In the genomic region with DNA sequence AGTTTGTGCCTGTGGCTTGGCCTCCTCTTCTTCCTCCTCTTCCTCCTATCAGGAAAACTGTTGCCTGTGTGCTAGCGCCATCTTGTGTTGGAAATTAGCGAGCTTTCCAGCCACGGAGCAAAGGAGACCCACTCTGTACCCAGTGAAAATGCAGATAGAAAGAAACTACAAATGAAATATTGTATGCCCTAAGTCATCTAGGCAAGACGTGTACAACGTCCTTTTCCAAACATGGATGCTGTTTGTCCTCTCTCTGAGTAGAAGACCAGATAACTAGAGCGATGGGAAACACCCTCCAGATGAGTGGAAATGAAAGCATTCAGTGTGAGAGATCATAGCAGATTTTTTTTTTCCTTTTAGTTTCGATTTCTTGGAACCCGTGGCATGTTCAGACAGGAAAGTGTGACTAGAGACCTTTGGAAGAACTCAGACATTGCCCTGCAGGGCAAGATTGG, we compare ENCODE assay signal across 8 mouse cellular contexts. TPM values are rescaled to one million over a fixed set of nuclear protein-coding genes. Genes with fewer than 3 reads are reported as not detected.
DNase-seq lines count a peak whose midpoint lies in the region; ATAC-seq and TF ChIP-seq lines count a peak whose summit lies in the region.

Gene Parp11 (plus strand): TSS at position 405 of the 455 bp plus-strand sequence.

- no peak within 1 kb of the TSS for H3K9ac ChIP-seq in embryonic facial prominence, embryonic 12.5 days
- no peak within 1 kb of the TSS for H3K9ac ChIP-seq in kidney, embryonic 14.5 days (ENCODE audit: low read depth, low read length)
- no peak within 1 kb of the TSS for H3K9ac ChIP-seq in limb, embryonic 15.5 days
- no peak within 1 kb of the TSS for H3K9ac ChIP-seq in midbrain, postnatal 0 days (replicated peaks; ENCODE audit: low read length, poor library complexity, severe bottlenecking)

- 18% methylated on average over 8 of the region's 8 CpGs for WGBS in embryonic facial prominence, embryonic 12.5 days
- WGBS in kidney, embryonic 14.5 days = 16% methylated on average over 8 of the region's 8 CpGs
- 13% methylated on average over 8 of the region's 8 CpGs for WGBS in limb, embryonic 15.5 days
- WGBS in midbrain, postnatal 0 days = 16% methylated on average over 8 of the region's 8 CpGs

- H3K4me3 ChIP-seq in embryonic facial prominence, embryonic 12.5 days = no peak within 1 kb of the TSS
- no peak within 1 kb of the TSS for H3K4me3 ChIP-seq in kidney, embryonic 14.5 days (ENCODE audit: low read length)
- H3K4me3 ChIP-seq in limb, embryonic 15.5 days = no peak within 1 kb of the TSS
- no peak within 1 kb of the TSS for H3K4me3 ChIP-seq in midbrain, postnatal 0 days (ENCODE audit: low read depth, low read length)

- 0 out of 2 replicates have a peak, but pooled peaks cover 2% of the 10 kb centered on the region for H3K27me3 ChIP-seq in embryonic facial prominence, embryonic 12.5 days
- H3K27me3 ChIP-seq in kidney, embryonic 14.5 days (ENCODE audit: control insufficient read depth, insufficient read depth, low read length) = no peaks in the 10 kb centered on the region
- peaks cover 12% of the 10 kb centered on the region for H3K27me3 ChIP-seq in limb, embryonic 15.5 days
- no peaks in the 10 kb centered on the region for H3K27me3 ChIP-seq in midbrain, postnatal 0 days (ENCODE audit: insufficient read depth, low read length)

- peak within 1 kb of the TSS; percentile 1; the same call in 1 of the 2 replicates for H3K4me2 ChIP-seq in embryonic facial prominence, embryonic 12.5 days (replicated peaks)
- no peak within 1 kb of the TSS; the same call in 1 of the 2 replicates for H3K4me2 ChIP-seq in kidney, embryonic 14.5 days (replicated peaks; ENCODE audit: low read depth, low read length)
- no peak within 1 kb of the TSS for H3K4me2 ChIP-seq in limb, embryonic 15.5 days
- no peak within 1 kb of the TSS for H3K4me2 ChIP-seq in midbrain, postnatal 0 days (ENCODE audit: low read depth, low read length, poor library complexity, severe bottlenecking)

- H3K4me1 ChIP-seq in embryonic facial prominence, embryonic 12.5 days = no peaks in the 10 kb centered on the region
- no peaks in the 10 kb centered on the region for H3K4me1 ChIP-seq in kidney, embryonic 14.5 days (ENCODE audit: control insufficient read depth, insufficient read depth, low read length)
- H3K4me1 ChIP-seq in limb, embryonic 15.5 days = no peaks in the 10 kb centered on the region
- H3K4me1 ChIP-seq in midbrain, postnatal 0 days (ENCODE audit: insufficient read depth, low read length) = peaks cover 3% of the 10 kb centered on the region; the same call in 1 of the 2 replicates

- H3K9me3 ChIP-seq in embryonic facial prominence, embryonic 12.5 days = no peaks in the 10 kb centered on the region
- no peaks in the 10 kb centered on the region for H3K9me3 ChIP-seq in kidney, embryonic 14.5 days (ENCODE audit: control insufficient read depth, low read length)
- H3K9me3 ChIP-seq in limb, embryonic 15.5 days = no peaks in the 10 kb centered on the region
- no peaks in the 10 kb centered on the region for H3K9me3 ChIP-seq in midbrain, postnatal 0 days (ENCODE audit: low read length)

- DNase-seq in 3T3-L1 (ENCODE audit: low read depth, low spot score) = peak; percentile 88
- peak; percentile 78 for DNase-seq in adrenal gland, postnatal 10 days
- DNase-seq in heart, adult 9 months (ENCODE audit: low spot score in 2 of 2) = peak; percentile 45 to 74
- peak; percentile 75 for DNase-seq in midbrain, postnatal 0 days (ENCODE audit: low spot score)
- DNase-seq in spleen, postnatal 14 days (ENCODE audit: low spot score in 2 of 2) = peak; percentile 63 to 79

- peak; percentile 97 for TF ChIP-seq CTCF in midbrain, postnatal 0 days (IDR thresholded peaks at IDR 0.05)

- ATAC-seq in embryonic facial prominence, embryonic 12.5 days (ENCODE audit: insufficient number of reproducible peaks, insufficient read depth, low FRiP score, low TSS enrichment) = no peak
- no peak for ATAC-seq in kidney, embryonic 14.5 days (ENCODE audit: low FRiP score, low TSS enrichment)
- no peak for ATAC-seq in limb, embryonic 15.5 days (ENCODE audit: insufficient number of reproducible peaks, low FRiP score, low TSS enrichment, low read depth)
- ATAC-seq in midbrain, postnatal 0 days (ENCODE audit: low FRiP score) = no peak

- H3K27ac ChIP-seq in embryonic facial prominence, embryonic 12.5 days = no peak within 1 kb of the TSS
- H3K27ac ChIP-seq in kidney, embryonic 14.5 days (ENCODE audit: low read depth, low read length) = no peak within 1 kb of the TSS
- H3K27ac ChIP-seq in limb, embryonic 15.5 days = no peak within 1 kb of the TSS
- no peak within 1 kb of the TSS for H3K27ac ChIP-seq in midbrain, postnatal 0 days (ENCODE audit: low read depth, low read length)

- no peaks in the 10 kb centered on the region for H3K36me3 ChIP-seq in embryonic facial prominence, embryonic 12.5 days
- H3K36me3 ChIP-seq in kidney, embryonic 14.5 days (ENCODE audit: control insufficient read depth, insufficient read depth, low read length) = no peaks in the 10 kb centered on the region
- no peaks in the 10 kb centered on the region for H3K36me3 ChIP-seq in limb, embryonic 15.5 days
- no peaks in the 10 kb centered on the region for H3K36me3 ChIP-seq in midbrain, postnatal 0 days (ENCODE audit: insufficient read depth, low read length)

RNA-seq across cellular contexts. Expression of gene Parp11, which starts in this region (rescaled TPM):
- 10 to 100 TPM; 15.3 to 25.4 TPM for total RNA-seq in adrenal gland, postnatal 10 days (2021)
- 38.2 and 39.9 TPM in 2 replicates for polyA plus RNA-seq in embryonic facial prominence, embryonic 12.5 days (2016; fragmentation: Nextera tagmentation; extraction: Ambion mirVana)
- 14.2 and 30.7 TPM in 2 replicates for polyA plus RNA-seq in kidney, embryonic 14.5 days (2014; fragmentation: Nextera tagmentation; extraction: Ambion mirVana)
- 21.9 and 25.1 TPM in 2 replicates for polyA plus RNA-seq in limb, embryonic 15.5 days (2015; fragmentation: Nextera tagmentation; extraction: Ambion mirVana)
- total RNA-seq in midbrain, postnatal 0 days (2014; rRNA removed) = 68.5 and 73.2 TPM in 2 replicates
- polyA plus RNA-seq in midbrain, postnatal 0 days (2015; fragmentation: Nextera tagmentation; extraction: Ambion mirVana) = 51.5 and 57.2 TPM in 2 replicates
